Mouse (Mus musculus) ES-E14 (cell line): ENCODE results near the gene Cuedc1. TPM values are rescaled to one million over a fixed set of nuclear protein-coding genes. Genes with fewer than 3 reads are reported as not detected.

Experiments used
- DNase-seq: peaks from one replicate; pipeline ENCODE4 v3.0.0-alpha.2; 2013; ENCODE audit warnings: low read depth, low spot score
- H3K27ac ChIP-seq: 2 replicates; pipeline ENCODE4 v1.5.1; 2012; ENCODE audit warnings: low read depth, mild to moderate bottlenecking, low read length, moderate library complexity, mixed read lengths; ENCODE audit not compliant: poor library complexity, insufficient read depth, severe bottlenecking
- H3K36me3 ChIP-seq: 2 replicates; pipeline ENCODE4 v1.6.1; 2012; ENCODE audit warnings: mild to moderate bottlenecking, low read length, moderate library complexity, mixed read lengths; ENCODE audit not compliant: control insufficient read depth, poor library complexity, insufficient read depth, severe bottlenecking
- H3K4me1 ChIP-seq, 2 experiments: fragments of 150-350 bp in 1 of 2; sonication (generic) in 1 of 2; 2 replicates each; pipeline ENCODE4 v1.6.1; 2012; ENCODE audit warnings: low read length in 2 of 2, mild to moderate bottlenecking in 1 of 2, mixed read lengths in 1 of 2; ENCODE audit not compliant: control insufficient read depth in 2 of 2, insufficient read depth in 2 of 2, poor library complexity in 1 of 2
- H3K4me3 ChIP-seq, 2 experiments: fragments of 150-350 bp in 1 of 2; sonication (generic) in 1 of 2; 2 replicates each; pipeline ENCODE4 v1.5.1; 2012; ENCODE audit warnings: low read length in 2 of 2, low read depth in 1 of 2, mild to moderate bottlenecking in 1 of 2, mixed read lengths in 1 of 2; ENCODE audit not compliant: insufficient read depth in 1 of 2, poor library complexity in 1 of 2, severe bottlenecking in 1 of 2
- H3K9ac ChIP-seq: 2 replicates; pipeline ENCODE4 v1.6.1; 2012; ENCODE audit warnings: low read depth, mild to moderate bottlenecking, low read length, mixed read lengths; ENCODE audit not compliant: poor library complexity, insufficient read depth, severe bottlenecking
- H3K9me3 ChIP-seq: fragments of 150-350 bp; sonication (generic); 2 replicates; pipeline ENCODE4 v1.6.1; 2012; ENCODE audit warnings: low read depth, mild to moderate bottlenecking, low read length; ENCODE audit not compliant: control insufficient read depth, insufficient read depth
- CHD2 ChIP-seq: IDR thresholded peaks from 2 replicates; pipeline ENCODE4 v1.6.1; 2014; ENCODE audit warnings: mild to moderate bottlenecking, low read depth, low read length, inconsistent platforms
- HCFC1 ChIP-seq: IDR thresholded peaks from 2 replicates; pipeline ENCODE4 v1.6.1; 2012; ENCODE audit warnings: low read length, inconsistent platforms, borderline replicate concordance; ENCODE audit not compliant: insufficient read depth
- MAFK ChIP-seq: IDR thresholded peaks from 2 replicates; pipeline ENCODE4 v1.6.1; 2014; ENCODE audit warnings: mild to moderate bottlenecking, low read depth, low read length, inconsistent platforms; ENCODE audit not compliant: insufficient read depth
- ZC3H11A ChIP-seq: IDR thresholded peaks from 2 replicates; pipeline ENCODE4 v1.6.1; 2012; ENCODE audit warnings: low read depth, mild to moderate bottlenecking, inconsistent platforms, low read length, borderline replicate concordance
- ZNF384 ChIP-seq: IDR thresholded peaks from 2 replicates; pipeline ENCODE4 v1.6.1; 2012; ENCODE audit warnings: low read depth, low read length, inconsistent platforms
- in situ Hi-C, 2 experiments: fragments of 600-800 bp; cut with MboI; formaldehyde crosslinking; loops; one replicate each; pipeline ENCODE4 v1.15.1; 2025; ENCODE audit warnings: low sequenced_read_pairs in 2 of 2, inconsistent platforms in 1 of 2; ENCODE audit not compliant: unreplicated experiment in 2 of 2
- total RNA-seq: library from RNA; depleted of rRNA; stranded (reverse); fragments of 300-350 nt; gene quantifications from 2 replicates; pipeline ENCODE4 v1.2.3, GENCODE M21; 2012

Cuedc1 gene
- total RNA-seq, 1 experiment: 8.7 TPM

DNA sequence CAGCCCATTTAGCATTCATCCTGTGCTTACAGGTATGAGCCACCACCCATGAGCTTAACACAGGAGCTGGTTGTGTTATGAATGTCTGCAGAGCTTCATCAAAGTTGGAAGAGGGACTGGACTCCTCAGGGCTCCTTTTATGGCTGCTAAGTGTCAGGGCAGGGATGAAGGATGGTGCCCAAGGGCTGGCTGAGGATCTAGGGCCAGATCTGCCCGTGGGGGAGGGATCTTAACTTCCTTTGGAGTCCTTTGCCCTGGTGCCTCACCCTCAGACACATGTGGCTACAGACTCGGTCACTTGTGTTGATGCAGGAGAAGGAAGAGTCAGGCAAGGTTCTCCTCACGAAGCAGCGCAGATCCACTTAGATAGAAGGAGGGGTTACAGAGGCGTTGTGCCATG, 62.5 kb downstream of the Cuedc1 start:
- Histone ChIP-seq H3K9ac (no peak overlapping the region), H3K27ac (peak overlapping the region; percentile 8; the same call in 1 of the 2 replicates), H3K4me3 (peak overlapping the region in 1 of 2 experiments; percentile 77; a peak in 1 of 4 replicates), H3K4me1 (peaks cover 11 to 31% of the 10 kb centered on the region in 2 experiments), H3K36me3 (no peaks in the 10 kb centered on the region), H3K9me3 (no peaks in the 10 kb centered on the region)
- DNase-seq: no peak
- in situ Hi-C loops: no loop called here
- TF ChIP-seq ZC3H11A (no peak), MAFK (no peak), HCFC1 (no peak)

DNA sequence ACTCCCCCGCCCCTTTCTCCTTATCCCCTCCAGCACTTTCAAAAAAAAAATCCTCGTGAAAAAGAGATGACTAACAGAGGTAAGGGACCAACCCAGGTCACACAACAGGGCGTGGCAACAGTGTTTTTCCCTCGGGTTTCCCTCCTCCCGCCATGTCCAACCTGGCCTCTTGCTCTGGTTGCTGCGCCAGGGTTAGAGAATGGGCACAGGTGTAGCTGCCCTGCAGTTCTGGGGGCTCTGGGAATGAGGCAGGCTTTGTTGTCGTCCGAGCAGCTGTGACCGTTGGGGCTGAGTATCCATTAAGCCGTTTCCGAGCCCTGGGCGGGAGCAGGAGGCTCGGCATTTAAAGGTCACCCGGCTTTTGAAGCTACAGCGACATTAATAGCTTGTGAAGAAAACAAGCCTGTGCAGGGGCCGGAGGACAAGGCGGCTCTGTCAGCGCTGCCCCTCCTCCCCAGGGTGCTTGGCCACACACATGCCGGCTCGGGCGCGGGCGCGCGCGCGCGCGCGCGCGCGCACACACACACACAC, 63.3 kb downstream of the Cuedc1 start:
- Histone ChIP-seq H3K4me1 (peaks cover 11 to 31% of the 10 kb centered on the region in 2 experiments), H3K9me3 (no peaks in the 10 kb centered on the region), H3K9ac (peak overlapping the region; percentile 12; the same call in 1 of the 2 replicates), H3K27ac (peak overlapping the region; percentile 67), H3K36me3 (no peaks in the 10 kb centered on the region), H3K4me3 (peak overlapping the region; percentile 37 to 77)
- DNase-seq: no peak
- in situ Hi-C loops: no loop called here
- TF ChIP-seq HCFC1: no peak
- TF ChIP-seq CHD2: no peak
- TF ChIP-seq MAFK: no peak
- TF ChIP-seq ZNF384: no peak
- TF ChIP-seq ZC3H11A: no peak

DNA sequence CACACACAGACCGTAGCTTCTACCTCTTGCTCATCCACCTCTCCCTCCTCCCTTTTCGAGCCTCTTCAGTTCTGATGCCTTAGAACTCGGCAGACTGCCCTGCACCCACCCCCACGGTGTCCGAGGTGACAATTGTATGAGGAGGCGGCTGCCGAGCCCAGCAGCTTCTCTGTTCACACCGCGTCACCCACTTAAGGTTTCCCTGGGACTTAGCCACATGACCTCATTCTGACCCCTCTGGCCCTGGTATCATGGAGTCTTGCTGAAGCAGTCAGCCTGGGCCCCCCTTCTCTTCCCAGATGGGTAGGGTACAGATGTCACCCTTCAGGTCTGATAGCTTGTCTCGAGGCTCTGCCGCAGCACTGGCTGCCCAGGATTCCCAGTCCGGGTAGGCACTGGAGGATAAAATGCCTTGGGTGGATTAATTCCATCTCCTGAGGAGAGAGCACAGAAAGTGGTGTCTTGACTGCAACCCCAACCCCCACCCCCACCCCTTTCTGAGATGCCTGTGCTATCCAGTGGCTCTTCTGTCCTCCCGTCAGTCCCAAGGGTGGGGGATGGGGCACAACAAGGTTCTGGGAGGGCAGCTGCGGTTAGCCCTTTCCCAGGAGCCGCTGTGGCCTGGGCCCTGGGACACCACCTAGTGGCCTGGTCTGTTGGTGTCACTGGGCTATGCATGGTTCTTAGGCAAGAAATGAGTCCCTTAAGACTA, 63.9 kb downstream of the Cuedc1 start:
- H3K9me3 ChIP-seq: no peaks in the 10 kb centered on the region
- TF ChIP-seq ZNF384 (no peak), HCFC1 (no peak), MAFK (no peak), CHD2 (no peak), ZC3H11A (no peak; the same call in 1 of the 2 replicates)
- H3K4me3 ChIP-seq: peak overlapping the region; percentile 24 to 50
- peaks cover 11 to 34% of the 10 kb centered on the region in 2 experiments for H3K4me1 ChIP-seq
- in situ Hi-C loops: no loop called here
- H3K9ac ChIP-seq: peak overlapping the region; percentile 39; the same call in 1 of the 2 replicates
- H3K27ac ChIP-seq: peak overlapping the region; percentile 67
- DNase-seq: peak; percentile 75
- no peaks in the 10 kb centered on the region for H3K36me3 ChIP-seq

DNA sequence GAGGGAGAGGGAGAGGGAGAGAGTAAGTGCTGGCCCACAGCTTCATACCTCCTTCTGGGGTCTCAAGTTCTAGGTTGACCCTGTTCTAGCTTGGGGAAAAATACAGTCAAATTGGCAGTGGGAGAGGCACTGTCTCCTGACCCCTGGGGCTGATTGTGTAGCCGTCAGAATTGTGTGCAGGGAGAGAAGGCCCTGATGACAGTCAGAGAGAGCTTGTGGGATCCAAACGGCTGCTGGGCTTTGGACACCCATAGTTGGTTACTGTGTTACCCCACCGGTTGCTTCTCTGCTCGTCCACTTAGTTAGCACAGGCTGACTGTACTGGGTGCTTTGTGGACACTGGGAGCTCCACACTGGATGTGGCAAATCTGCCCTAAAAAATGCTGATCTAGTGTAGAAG, 64.9 kb downstream of the Cuedc1 start:
- no peaks in the 10 kb centered on the region for H3K9me3 ChIP-seq
- TF ChIP-seq MAFK (no peak), ZC3H11A (no peak), CHD2 (no peak), HCFC1 (no peak), ZNF384 (no peak)
- H3K4me1 ChIP-seq: peaks cover 11 to 34% of the 10 kb centered on the region in 2 experiments

More for the DNA sequence above, 64.9 kb downstream of the Cuedc1 start:
- no peak overlapping the region for H3K27ac ChIP-seq
- in situ Hi-C loops: no loop called here
- no peak overlapping the region for H3K4me3 ChIP-seq
- DNase-seq: no peak
- H3K36me3 ChIP-seq: no peaks in the 10 kb centered on the region
- no peak overlapping the region; the same call in 1 of the 2 replicates for H3K9ac ChIP-seq
